Mouse (Mus musculus) regulatory T cell (primary cell): ENCODE results near the gene Il2rb.

Experiments
- in situ Hi-C: fragments of 300-600 bp; cut with MboI, MseI; formaldehyde crosslinking; loops from one replicate; pipeline ENCODE4 v1.15.1; 2025; ENCODE audit warnings: high pct_unique_total_duplicates

The Il2rb gene

GRCm38 (mm10) chr15:78494968-78495406 is at the start of gene Il2rb:
Gene Il2rb, minus strand, starts transcription at chr15:78495271.
- in situ Hi-C loops = loop anchor here (5.0 kb wide), 1 partner anchor 43 kb away; no protein-coding TSS in a partner anchor

GRCm38 (mm10) chr15:78544561-78545001 is 49.5 kb upstream of the Il2rb start, which contains the start of gene Sstr3:
Gene Sstr3, minus strand, starts transcription at chr15:78544685.
- in situ Hi-C loops = loop anchor here (5.0 kb wide), 1 partner anchor 182 kb away; no protein-coding TSS in a partner anchor

- in situ Hi-C loops = loop anchor here (5.0 kb wide), 1 partner anchor 182 kb away; no protein-coding TSS in a partner anchor
These were observed 49.0 kb upstream of the Il2rb start for GRCm38 (mm10) chr15:78544041-78544440.

- in situ Hi-C loops = loop anchor here (5.0 kb wide), 1 partner anchor 181 kb away; no protein-coding TSS in a partner anchor
These were observed 47.8 kb upstream of the Il2rb start for GRCm38 (mm10) chr15:78542767-78543303.

- in situ Hi-C loops = loop anchor here (5.0 kb wide), 1 partner anchor 180 kb away; no protein-coding TSS in a partner anchor
These were observed 47.2 kb upstream of the Il2rb start for GRCm38 (mm10) chr15:78542098-78542766.

- in situ Hi-C loops = loop anchor here (5.0 kb wide), 1 partner anchor 179 kb away; no protein-coding TSS in a partner anchor
These were observed 46.5 kb upstream of the Il2rb start for GRCm38 (mm10) chr15:78541606-78542005.

GRCm38 (mm10) chr15:78541036-78541435 is 46.0 kb upstream of the Il2rb start:
- in situ Hi-C loops = loop anchor here (5.0 kb wide), 1 partner anchor 179 kb away; no protein-coding TSS in a partner anchor

- in situ Hi-C loops = loop anchor here (5.0 to 10.0 kb wide), 2 partner anchors 89 to 351 kb away; no protein-coding TSS in a partner anchor
These were observed 40.8 kb upstream of the Il2rb start for GRCm38 (mm10) chr15:78535723-78536421.

- in situ Hi-C loops = loop anchor here (10.0 kb wide), 1 partner anchor 349 kb away; no protein-coding TSS in a partner anchor
These were observed 38.3 kb upstream of the Il2rb start for GRCm38 (mm10) chr15:78533346-78533835.

- in situ Hi-C loops = loop anchor here (10.0 kb wide), 1 partner anchor 348 kb away; no protein-coding TSS in a partner anchor
These were observed 37.7 kb upstream of the Il2rb start for GRCm38 (mm10) chr15:78532566-78533345.

- in situ Hi-C loops = loop anchor here (10.0 kb wide), 1 partner anchor 347 kb away; no protein-coding TSS in a partner anchor
These were observed 36.9 kb upstream of the Il2rb start for GRCm38 (mm10) chr15:78531901-78532469.

- in situ Hi-C loops = loop anchor here (10.0 kb wide), 1 partner anchor 347 kb away; no protein-coding TSS in a partner anchor
These were observed 36.3 kb upstream of the Il2rb start for GRCm38 (mm10) chr15:78531451-78531720.

- in situ Hi-C loops = loop anchor here (10.0 kb wide), 1 partner anchor 346 kb away; no protein-coding TSS in a partner anchor
These were observed 35.8 kb upstream of the Il2rb start, which contains the start of gene C1qtnf6 for GRCm38 (mm10) chr15:78530671-78531450. Gene C1qtnf6, minus strand, starts transcription at chr15:78531416.

GRCm38 (mm10) chr15:78530141-78530540 is 35.1 kb upstream of the Il2rb start:
- in situ Hi-C loops = loop anchor here (10.0 kb wide), 1 partner anchor 345 kb away; no protein-coding TSS in a partner anchor

GRCm38 (mm10) chr15:78529428-78529990 is 34.4 kb upstream of the Il2rb start:
- in situ Hi-C loops = no loop called here

GRCm38 (mm10) chr15:78528726-78529411 is 33.8 kb upstream of the Il2rb start:
- in situ Hi-C loops = no loop called here

GRCm38 (mm10) chr15:78527973-78528372 is 32.9 kb upstream of the Il2rb start:
- in situ Hi-C loops = no loop called here

- in situ Hi-C loops = no loop called here
These were observed 29.1 kb upstream of the Il2rb start for GRCm38 (mm10) chr15:78524163-78524562.

- in situ Hi-C loops = no loop called here
These were observed 26.8 kb upstream of the Il2rb start for GRCm38 (mm10) chr15:78521892-78522291.
